Mouse (Mus musculus) kidney, adult 18-20 months (tissue): Measurements from ENCODE around the gene Kdelr1.

ENCODE experiments used
- DNase-seq: peaks from one replicate; pipeline ENCODE4 v3.0.0; 2021

Kdelr1 gene

GRCm38 (mm10) chr7:45872624-45873023 lies at the start of gene Kdelr1:
Gene Kdelr1 (plus strand): TSS chr7:45872772.
- DNase-seq: peak; percentile 92

DNA sequence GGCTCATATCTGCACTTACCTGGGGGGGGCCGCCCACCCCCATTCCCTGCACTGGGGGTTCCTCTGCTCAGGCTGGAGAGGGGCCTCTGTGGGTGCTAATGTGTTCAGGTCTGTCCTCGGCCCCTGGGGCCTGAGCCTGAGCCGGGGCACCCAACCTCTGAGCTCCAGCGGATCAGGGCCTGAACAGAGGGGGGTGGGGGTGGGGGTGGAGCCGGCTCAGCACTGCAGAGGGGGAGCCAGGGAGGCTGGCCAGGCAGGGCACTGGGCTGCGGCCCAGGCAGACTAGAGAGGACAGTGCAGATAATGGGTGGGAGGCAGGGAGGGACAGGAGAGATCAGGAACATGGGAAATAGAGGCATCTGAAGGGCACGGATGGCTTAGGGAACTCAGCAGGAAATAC lies 48.0 kb upstream of the Kdelr1 start, which contains the start of gene Kcnj14:
Kcnj14 (minus strand) TSS at position 185 of the 400 bp plus-strand sequence.
- no peak for DNase-seq

- no peak for DNase-seq
Observed at GRCm38 (mm10) chr7:45826631-45827030, 45.9 kb upstream of the Kdelr1 start.

- DNase-seq: peak; percentile 89
Observed at GRCm38 (mm10) chr7:45830427-45831127, 42.0 kb upstream of the Kdelr1 start, which contains the start of gene Grwd1. Gene Grwd1 (minus strand): TSS chr7:45830944.

DNA sequence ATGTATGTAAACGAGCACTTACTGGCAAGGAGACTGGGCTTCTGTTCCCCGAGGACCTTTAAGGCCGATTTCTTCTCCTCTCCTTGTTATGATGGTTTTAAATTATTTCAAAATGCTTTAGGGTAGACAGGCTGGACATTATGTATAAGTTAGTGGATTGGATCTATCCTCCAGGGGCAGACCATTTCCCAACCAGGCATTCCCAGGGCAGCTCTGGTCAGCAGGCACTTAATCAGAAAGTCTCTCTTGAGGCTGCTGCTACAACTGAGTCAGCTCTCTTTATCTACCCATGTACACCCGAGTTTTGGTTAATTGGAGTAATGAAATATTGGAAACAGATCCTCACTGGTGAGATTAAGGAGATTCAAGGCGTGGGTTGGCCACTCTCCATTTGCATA lies 41.4 kb upstream of the Kdelr1 start:
- DNase-seq: no peak

DNA sequence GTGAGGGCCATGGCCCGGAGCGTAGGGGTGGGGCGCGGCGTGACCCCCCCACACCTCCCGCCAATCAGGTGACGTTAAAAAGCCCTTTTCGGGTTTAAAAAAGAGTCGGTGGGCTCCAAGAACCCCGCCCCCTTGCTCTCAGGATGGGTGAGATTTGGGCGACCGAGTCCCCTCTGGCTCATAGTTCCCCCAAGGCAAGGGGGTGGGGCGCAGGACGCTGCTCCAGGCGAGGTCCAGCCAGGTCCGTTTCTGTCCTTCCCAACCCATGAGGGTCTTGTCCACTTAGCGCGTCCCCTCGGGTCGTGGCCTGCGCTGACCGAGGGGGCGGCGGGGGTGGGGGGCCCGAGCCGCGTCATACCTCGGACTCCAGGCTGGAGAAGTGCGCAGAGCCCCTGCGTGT lies 40.1 kb upstream of the Kdelr1 start:
- DNase-seq: no peak

GRCm38 (mm10) chr7:45833148-45833790 lies 39.3 kb upstream of the Kdelr1 start:
- DNase-seq: peak; percentile 31

- DNase-seq: no peak
Observed at GRCm38 (mm10) chr7:45833924-45834323, 38.6 kb upstream of the Kdelr1 start.

DNA sequence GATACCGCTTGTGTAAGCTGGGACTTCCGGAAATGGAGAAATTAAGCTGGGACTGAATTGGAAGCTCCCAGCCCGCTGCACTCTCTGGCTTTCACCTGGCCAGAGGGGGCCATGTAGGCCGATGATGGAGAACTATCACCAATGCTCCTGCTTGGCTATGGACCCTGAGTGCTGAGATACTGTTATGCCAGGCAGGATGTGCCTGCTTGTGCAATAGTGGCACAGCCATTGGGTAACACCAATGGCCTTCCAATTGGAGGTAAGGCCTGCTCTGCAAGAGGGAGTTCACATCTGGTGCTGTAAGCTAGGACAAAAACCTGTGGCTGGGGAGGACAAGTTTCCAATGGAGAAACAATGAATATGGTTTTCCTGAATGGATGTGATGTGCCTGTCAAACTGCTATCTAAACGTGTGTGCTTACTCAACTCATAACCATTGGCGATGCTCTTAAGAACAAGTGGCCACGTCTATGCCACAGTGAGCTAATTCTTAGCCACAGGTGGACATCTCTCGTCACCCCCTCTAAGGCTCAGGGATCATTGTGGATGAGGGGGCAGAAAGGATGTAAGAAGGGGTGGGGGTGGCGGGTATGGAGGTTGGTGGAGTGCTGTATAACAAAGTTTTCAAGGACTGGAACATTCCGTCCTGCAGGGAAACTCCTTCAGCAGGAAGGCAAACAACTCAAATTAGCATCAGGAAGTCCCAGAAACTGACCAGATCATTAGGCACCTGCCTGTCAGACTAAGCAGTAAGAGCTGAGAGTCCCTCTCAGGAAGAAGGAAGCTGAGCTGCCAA lies 29.4 kb upstream of the Kdelr1 start:
- DNase-seq: no peak

GRCm38 (mm10) chr7:45848447-45849027 lies 24.0 kb upstream of the Kdelr1 start:
- DNase-seq: no peak

- DNase-seq: no peak
Observed at GRCm38 (mm10) chr7:45850661-45851060, 21.9 kb upstream of the Kdelr1 start.

- DNase-seq: no peak
Observed at GRCm38 (mm10) chr7:45853089-45853488, 19.5 kb upstream of the Kdelr1 start.

DNA sequence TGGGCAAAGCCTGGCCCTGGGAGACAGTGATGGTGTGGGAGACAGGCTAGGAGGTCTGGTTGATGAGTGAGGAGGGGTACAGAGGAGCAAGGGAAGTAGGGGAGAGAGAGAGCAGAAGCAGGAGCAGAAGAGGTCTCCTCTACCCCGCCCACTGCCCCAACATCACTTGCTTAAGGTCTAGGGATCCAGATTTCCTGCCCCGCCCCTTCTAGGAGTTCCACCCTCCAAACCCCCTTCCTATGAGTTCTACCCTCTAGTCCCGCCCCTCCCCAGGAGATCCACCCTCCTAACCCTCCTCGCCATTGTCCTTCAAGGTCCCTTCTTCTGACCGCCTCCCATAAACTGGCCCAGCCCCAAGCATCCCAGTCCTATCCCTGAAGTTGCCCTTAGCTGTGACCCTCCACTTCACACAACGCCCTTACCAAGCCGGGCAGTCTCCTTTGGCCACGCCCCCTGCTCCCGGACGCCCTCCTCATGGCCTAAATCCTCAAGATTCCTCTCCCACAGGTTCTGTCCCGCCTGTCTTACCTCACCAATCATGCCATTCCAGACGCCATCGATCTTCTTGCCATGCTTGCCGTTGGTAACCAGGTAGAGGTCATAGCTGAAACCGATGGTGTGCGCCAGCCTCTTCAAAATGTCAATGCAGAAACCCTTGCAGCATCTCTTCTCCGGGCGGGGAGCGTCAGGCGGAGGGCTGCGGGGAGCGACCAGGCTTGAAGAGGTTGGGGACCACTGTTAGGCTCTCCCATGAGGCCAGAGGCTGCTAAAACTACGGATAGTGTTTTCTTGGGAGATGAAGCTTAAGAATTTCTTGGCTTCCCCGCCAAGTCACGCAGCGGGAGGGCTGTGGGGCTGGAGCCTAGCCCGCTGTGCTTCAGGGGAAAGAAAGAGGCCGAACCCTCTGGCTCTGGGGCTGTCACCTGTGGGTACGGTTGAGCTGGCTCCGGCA lies 15.3 kb upstream of the Kdelr1 start:
- DNase-seq: no peak

GRCm38 (mm10) chr7:45859008-45859407 lies 13.6 kb upstream of the Kdelr1 start:
- DNase-seq: no peak

- DNase-seq: no peak
Observed at GRCm38 (mm10) chr7:45862804-45863203, 9.8 kb upstream of the Kdelr1 start.

GRCm38 (mm10) chr7:45864435-45864834 lies 8.1 kb upstream of the Kdelr1 start:
- DNase-seq: no peak

GRCm38 (mm10) chr7:45865925-45866910 lies 6.4 kb upstream of the Kdelr1 start:
- DNase-seq: peak; percentile 90

GRCm38 (mm10) chr7:45867871-45868270 lies 4.7 kb upstream of the Kdelr1 start:
- no peak for DNase-seq

GRCm38 (mm10) chr7:45869107-45869670 lies 3.4 kb upstream of the Kdelr1 start:
- no peak for DNase-seq

GRCm38 (mm10) chr7:45869787-45870186 lies 2.8 kb upstream of the Kdelr1 start:
- DNase-seq: no peak
